20 mouse cellular contexts compared by ENCODE assay signal in genomic region chr4:54072482-54072881, GRCm38 (mm10).
DNase-seq lines count a peak whose midpoint lies in the region; ATAC-seq and TF ChIP-seq lines count a peak whose summit lies in the region.
"Had no signal": no experiment of that assay in that cellular context is flagged by ENCODE, and none has a peak within 500 bp of the region (broad histone marks: within the 10 kb centered on the region; RNA-seq: fewer than 3 reads in every experiment).

No protein-coding gene starts in this region.

- 0 out of 2 replicates have a peak, but pooled peaks cover 8% of the 10 kb centered on the region for H3K36me3 ChIP-seq in hindbrain, embryonic 10.5 days
- H3K36me3 ChIP-seq in hindbrain, postnatal 0 days (ENCODE audit: insufficient read depth, low read length): no peaks in the 10 kb centered on the region
- peaks cover 8% of the 10 kb centered on the region; the same call in 1 of the 2 replicates for H3K36me3 ChIP-seq in forebrain, embryonic 13.5 days (ENCODE audit: poor library complexity, severe bottlenecking)
- H3K36me3 ChIP-seq in midbrain, embryonic 12.5 days: no peaks in the 10 kb centered on the region
- H3K36me3 ChIP-seq in limb, embryonic 10.5 days: no peaks in the 10 kb centered on the region
- H3K36me3 ChIP-seq: heart, embryonic 12.5 days; intestine, embryonic 15.5 days had no signal

- H3K27me3 ChIP-seq in hindbrain, embryonic 10.5 days (ENCODE audit: insufficient read depth, poor library complexity, severe bottlenecking): no peaks in the 10 kb centered on the region
- no peaks in the 10 kb centered on the region for H3K27me3 ChIP-seq in hindbrain, postnatal 0 days (ENCODE audit: insufficient read depth, low read length)
- no peaks in the 10 kb centered on the region for H3K27me3 ChIP-seq in forebrain, embryonic 13.5 days
- H3K27me3 ChIP-seq in midbrain, embryonic 12.5 days: no peaks in the 10 kb centered on the region
- H3K27me3 ChIP-seq in limb, embryonic 10.5 days (ENCODE audit: low read depth, poor library complexity, severe bottlenecking): no peaks in the 10 kb centered on the region
- H3K27me3 ChIP-seq: heart, embryonic 12.5 days; intestine, embryonic 15.5 days had no signal

- H3K4me1 ChIP-seq in hindbrain, embryonic 10.5 days (replicated peaks): peaks cover 34% of the 10 kb centered on the region
- H3K4me1 ChIP-seq in hindbrain, postnatal 0 days (ENCODE audit: insufficient read depth, low read length): no peaks in the 10 kb centered on the region
- H3K4me1 ChIP-seq in forebrain, embryonic 13.5 days: peaks cover 25% of the 10 kb centered on the region
- peaks cover 23% of the 10 kb centered on the region for H3K4me1 ChIP-seq in midbrain, embryonic 12.5 days
- H3K4me1 ChIP-seq in limb, embryonic 10.5 days: peaks cover 5% of the 10 kb centered on the region; the same call in 1 of the 2 replicates
- H3K4me1 ChIP-seq: intestine, embryonic 15.5 days had no signal

- H3K9ac ChIP-seq in hindbrain, postnatal 0 days (replicated peaks; ENCODE audit: low read length): no peak overlapping the region
- H3K9ac ChIP-seq in forebrain, embryonic 13.5 days: no peak overlapping the region
- no peak overlapping the region for H3K9ac ChIP-seq in midbrain, embryonic 12.5 days (replicated peaks)
- H3K9ac ChIP-seq: heart, embryonic 12.5 days; intestine, embryonic 15.5 days; liver, postnatal 0 days had no signal

- peak overlapping the region; percentile 89 for H3K27ac ChIP-seq in hindbrain, embryonic 10.5 days
- no peak overlapping the region for H3K27ac ChIP-seq in hindbrain, postnatal 0 days
- H3K27ac ChIP-seq in forebrain, embryonic 13.5 days: peak overlapping the region; percentile 73
- peak overlapping the region; percentile 90 for H3K27ac ChIP-seq in midbrain, embryonic 12.5 days (replicated peaks)
- no peak overlapping the region for H3K27ac ChIP-seq in limb, embryonic 10.5 days
- H3K27ac ChIP-seq: intestine, embryonic 15.5 days had no signal

- 38% methylated on average over 3 of the region's 3 CpGs for WGBS in hindbrain, embryonic 10.5 days
- WGBS in hindbrain, postnatal 0 days: 29% methylated on average over 3 of the region's 3 CpGs
- WGBS in forebrain, embryonic 13.5 days: 12% methylated on average over 3 of the region's 3 CpGs
- 13% methylated on average over 3 of the region's 3 CpGs for WGBS in midbrain, embryonic 12.5 days
- WGBS in limb, embryonic 10.5 days: 76% methylated on average over 3 of the region's 3 CpGs

- H3K4me3 ChIP-seq in hindbrain, embryonic 10.5 days: no peak overlapping the region
- no peak overlapping the region for H3K4me3 ChIP-seq in hindbrain, postnatal 0 days (ENCODE audit: low read length)
- no peak overlapping the region for H3K4me3 ChIP-seq in forebrain, embryonic 13.5 days
- no peak overlapping the region for H3K4me3 ChIP-seq in midbrain, embryonic 12.5 days
- H3K4me3 ChIP-seq in limb, embryonic 10.5 days: no peak overlapping the region
- H3K4me3 ChIP-seq: heart, embryonic 12.5 days; intestine, embryonic 15.5 days had no signal

- TF ChIP-seq CTCF in hindbrain, postnatal 0 days (IDR thresholded peaks at IDR 0.05; ENCODE audit: low read depth): no peak

- peaks cover 19% of the 10 kb centered on the region for H3K9me3 ChIP-seq in hindbrain, embryonic 10.5 days
- peaks cover 3% of the 10 kb centered on the region for H3K9me3 ChIP-seq in hindbrain, postnatal 0 days (ENCODE audit: low read length)
- H3K9me3 ChIP-seq in forebrain, embryonic 13.5 days (replicated peaks): peaks cover 12% of the 10 kb centered on the region; the same call in 1 of the 2 replicates
- peaks cover 15% of the 10 kb centered on the region for H3K9me3 ChIP-seq in midbrain, embryonic 12.5 days
- no peaks in the 10 kb centered on the region for H3K9me3 ChIP-seq in limb, embryonic 10.5 days (replicated peaks)
- H3K9me3 ChIP-seq: intestine, embryonic 15.5 days had no signal

- no peak overlapping the region; the same call in 1 of the 2 replicates for H3K4me2 ChIP-seq in hindbrain, postnatal 0 days (ENCODE audit: low read depth, low read length)
- 0 out of 2 replicates have a peak overlapping the region, but pooled peaks have one; percentile 24 for H3K4me2 ChIP-seq in forebrain, embryonic 13.5 days
- H3K4me2 ChIP-seq in midbrain, embryonic 12.5 days (replicated peaks): peak overlapping the region; percentile 16; the same call in 1 of the 2 replicates
- H3K4me2 ChIP-seq: heart, embryonic 12.5 days; intestine, embryonic 15.5 days had no signal

- ATAC-seq in hindbrain, postnatal 0 days: no peak
- ATAC-seq in forebrain, embryonic 13.5 days: peak; percentile 16; the same call in 1 of the 2 replicates
- ATAC-seq in midbrain, embryonic 12.5 days (ENCODE audit: low FRiP score, low read depth): peak; percentile 43; the same call in 1 of the 2 replicates
- ATAC-seq: activated CD4-positive, CD25-positive, alpha-beta regulatory T cell, adult 4 months; intestine, embryonic 15.5 days; liver, postnatal 0 days had no signal

- no peak for DNase-seq in hindbrain, embryonic 10.5 days (ENCODE audit: low spot score)
- DNase-seq in hindbrain, postnatal 0 days (ENCODE audit: low spot score): no peak
- peak; percentile 65 for DNase-seq in R1 (ENCODE audit: low read depth, low spot score)
- DNase-seq in limb, embryonic 10.5 days (ENCODE audit: low spot score): no peak
- no peak for DNase-seq in spleen, postnatal 14 days (ENCODE audit: low spot score in 2 of 2)
- DNase-seq in gastrocnemius, adult 18-20 months (ENCODE audit: low spot score): no peak
- DNase-seq: cerebellum, postnatal 36 days; gastrocnemius, postnatal 25 days; heart, postnatal 36 days; layer of hippocampus, postnatal 36 days; liver; liver, postnatal 0 days; lung, postnatal 36 days; right cerebral cortex, postnatal 14 days; thymus, postnatal 4 days had no signal

Comparison
In these comparisons a context has a peak if more than half of its experiments do, and no peak if none do; other contexts are left out.
1. H3K27ac ChIP-seq: peak in hindbrain, embryonic 10.5 days (single experiment), forebrain, embryonic 13.5 days (single experiment) and midbrain, embryonic 12.5 days (single experiment); none in hindbrain, postnatal 0 days (single experiment) and limb, embryonic 10.5 days (single experiment).